Mouse (Mus musculus) gastrocnemius, postnatal 25 days (tissue): ENCODE results near the gene Flt1. TPM values are rescaled to one million over a fixed set of nuclear protein-coding genes. Genes with fewer than 3 reads are reported as not detected.
A peak's percentile ranks its signal among the peaks of the same experiment; 100 is the strongest.
"Not testable (repeated sequence)": the region's sequence is repeated elsewhere in the genome, so short reads cannot be mapped to it uniquely, and the experiment has no call there.

Experiments used
- DNase-seq: peaks from one replicate; pipeline ENCODE4 v3.0.0; 2022
- total RNA-seq, 2 experiments: library from RNA; stranded (reverse); gene quantifications; 1 replicate in 1 of 2; 2 replicates in 1 of 2; pipeline ENCODE4 v1.2.3; 2021

Gene Flt1
- total RNA-seq, 2 experiments from 2014 or later, result 22.8 to 24.1 TPM

- no peak for DNase-seq
Measured at GRCm38 (mm10) chr5:147607256-147607975, 118.4 kb downstream of the Flt1 start.

- DNase-seq, result no peak
Measured at GRCm38 (mm10) chr5:147606751-147607150, 119.1 kb downstream of the Flt1 start.

- no peak for DNase-seq
Measured at GRCm38 (mm10) chr5:147601460-147602360, 124.1 kb downstream of the Flt1 start.

GRCm38 (mm10) chr5:147597825-147598224, 128.0 kb downstream of the Flt1 start:
- no peak for DNase-seq

- DNase-seq, result no peak
Measured at GRCm38 (mm10) chr5:147589814-147590213, 136.0 kb downstream of the Flt1 start.

- DNase-seq, result no peak
Measured at GRCm38 (mm10) chr5:147585070-147585469, 140.7 kb downstream of the Flt1 start.

- DNase-seq, result peak; percentile 26
Measured at GRCm38 (mm10) chr5:147584648-147585047, 141.2 kb downstream of the Flt1 start.

GRCm38 (mm10) chr5:147583702-147584298, 142.0 kb downstream of the Flt1 start:
- peak; percentile 28 for DNase-seq

GRCm38 (mm10) chr5:147580181-147580580, 145.6 kb downstream of the Flt1 start:
- DNase-seq, result no peak

- peak; percentile 48 for DNase-seq
Measured at GRCm38 (mm10) chr5:147579691-147580090, 146.1 kb downstream of the Flt1 start.

GRCm38 (mm10) chr5:147579148-147579547, 146.7 kb downstream of the Flt1 start:
- no peak for DNase-seq

- no peak for DNase-seq
Measured at GRCm38 (mm10) chr5:147577003-147577402, 148.8 kb downstream of the Flt1 start.

GRCm38 (mm10) chr5:147574517-147574916, 151.3 kb downstream of the Flt1 start:
- DNase-seq, result peak; percentile 25

- DNase-seq, result no peak
Measured at GRCm38 (mm10) chr5:147573555-147573954, 152.3 kb downstream of the Flt1 start.

GRCm38 (mm10) chr5:147572695-147573094, 153.1 kb downstream of the Flt1 start:
- DNase-seq, result no peak

- DNase-seq, result no peak
Measured at GRCm38 (mm10) chr5:147566335-147566734, 159.5 kb downstream of the Flt1 start.

GRCm38 (mm10) chr5:147565444-147565843, 160.4 kb downstream of the Flt1 start:
- DNase-seq, result no peak

- DNase-seq, result no peak
Measured at GRCm38 (mm10) chr5:147564140-147564590, 161.6 kb downstream of the Flt1 start.

GRCm38 (mm10) chr5:147563511-147564139, 162.2 kb downstream of the Flt1 start:
- DNase-seq, result no peak

GRCm38 (mm10) chr5:147557641-147558040, 168.2 kb downstream of the Flt1 start:
- DNase-seq, result not testable (repeated sequence)

- DNase-seq, result no peak
Measured at GRCm38 (mm10) chr5:147551879-147552627, 173.8 kb downstream of the Flt1 start.
